Mouse (Mus musculus) adrenal gland, adult 2 months (tissue): ENCODE results near the gene Srsf5. TPM values are rescaled to one million over a fixed set of nuclear protein-coding genes. Genes with fewer than 3 reads are reported as not detected.
"Not testable (repeated sequence)": the region's sequence is repeated elsewhere in the genome, so short reads cannot be mapped to it uniquely, and the experiment has no call there.

ENCODE experiments used
- DNase-seq: peaks from one replicate; pipeline ENCODE4 v3.0.0; 2021
- long read RNA-seq: library from polyadenylated mRNA; stranded (forward); transcript quantifications from one replicate; pipeline ENCODE4 v2.0.0, GENCODE M21; 2021
- polyA plus RNA-seq: library from polyadenylated mRNA; depleted of rRNA; stranded (reverse); fragments of >200 nt; gene quantifications from 2 replicates; pipeline ENCODE4 v1.2.3, GENCODE M21; 2012; rRNA removed
- total RNA-seq, 2 experiments: library from RNA; stranded (reverse); gene quantifications; 2 replicates each; pipeline ENCODE4 v1.2.3; 2021

Srsf5 gene
- total RNA-seq (100 to 1,000 TPM; 249 to 348 TPM), polyA plus RNA-seq (126 and 136 TPM in 2 replicates)
- long read RNA-seq, transcript Srsf5-202 (8 exons, 1,498 nt) = minor isoform, 8 of 184 reads
- long read RNA-seq, transcript Srsf5-203 (8 exons, 1,491 nt) = minor isoform, 15 of 184 reads
- long read RNA-seq, transcript Srsf5-205 (8 exons, 1,568 nt) = minor isoform, 19 of 184 reads
- long read RNA-seq, transcript Srsf5-201 (8 exons, 1,527 nt) = major isoform, 69 of 184 reads
- long read RNA-seq, partial matches to known transcripts = 4 of 184 reads
- long read RNA-seq, other reads (novel, unspliced or antisense) = 64 of 184 reads

DNA sequence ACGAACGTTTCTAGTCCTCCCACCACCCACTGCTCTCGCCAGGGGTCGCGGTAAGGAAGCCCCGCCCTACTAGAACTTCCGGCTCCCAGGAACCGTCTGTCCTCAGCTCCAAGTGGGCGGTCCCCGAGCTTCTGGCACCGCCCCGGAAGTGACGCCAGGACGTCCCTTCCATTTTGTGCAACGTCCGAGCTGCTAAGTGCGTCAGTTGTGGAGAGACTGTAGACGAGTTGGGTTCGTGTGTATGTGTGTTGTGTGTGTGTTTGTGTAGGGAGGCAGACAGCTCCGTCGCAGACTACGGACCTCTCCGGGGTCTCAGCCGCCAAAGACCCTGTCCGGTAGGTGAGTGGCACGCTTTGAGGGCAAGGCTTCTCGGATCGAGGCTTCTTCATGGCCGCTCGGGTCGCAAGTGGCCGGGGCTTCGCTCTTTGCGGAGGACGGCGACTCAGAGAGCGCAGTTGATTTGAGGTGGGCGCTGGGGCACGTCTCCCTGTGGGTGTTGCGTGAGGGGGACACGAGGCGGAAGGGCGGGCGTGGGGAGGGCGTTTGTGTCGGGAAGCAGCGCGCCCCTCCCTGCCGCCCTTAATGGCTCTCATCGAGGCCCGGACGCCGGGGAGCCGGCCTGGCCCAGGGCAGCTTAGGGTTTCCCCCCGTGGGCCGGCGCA lies at the start of gene Srsf5:
Srsf5 (plus strand) TSS at position 171 of the 662 bp plus-strand sequence.
- DNase-seq = peak; percentile 98

- DNase-seq = no peak
These were observed 35.7 kb upstream of the Srsf5 start for GRCm38 (mm10) chr12:80909631-80910030.

- peak; percentile 52 for DNase-seq
These were observed 27.5 kb upstream of the Srsf5 start for GRCm38 (mm10) chr12:80917764-80918163.

DNA sequence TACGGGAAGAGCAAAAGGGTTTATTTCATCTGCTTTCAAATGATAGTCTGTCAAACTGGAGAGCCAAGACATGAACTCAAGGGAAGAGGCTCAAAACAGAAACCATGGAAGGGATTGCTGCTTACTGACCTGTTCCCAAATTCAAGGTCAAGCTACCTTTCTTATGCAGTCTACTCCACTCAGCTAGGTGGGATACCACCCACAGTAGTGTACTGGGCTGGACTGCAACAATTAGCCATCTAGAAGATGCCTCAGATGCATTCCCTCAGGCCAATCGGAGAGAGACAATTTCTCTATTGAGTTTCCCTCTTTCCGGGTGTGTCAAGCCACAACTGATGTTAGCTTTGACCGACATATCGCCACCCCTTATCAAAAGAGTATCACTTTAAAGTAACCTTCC lies 24.0 kb upstream of the Srsf5 start:
- no peak for DNase-seq

- no peak for DNase-seq
These were observed 22.4 kb upstream of the Srsf5 start for GRCm38 (mm10) chr12:80922869-80923268.

GRCm38 (mm10) chr12:80923602-80924001 lies 21.7 kb upstream of the Srsf5 start:
- no peak for DNase-seq

GRCm38 (mm10) chr12:80924205-80924604 lies 21.1 kb upstream of the Srsf5 start:
- DNase-seq = no peak

DNA sequence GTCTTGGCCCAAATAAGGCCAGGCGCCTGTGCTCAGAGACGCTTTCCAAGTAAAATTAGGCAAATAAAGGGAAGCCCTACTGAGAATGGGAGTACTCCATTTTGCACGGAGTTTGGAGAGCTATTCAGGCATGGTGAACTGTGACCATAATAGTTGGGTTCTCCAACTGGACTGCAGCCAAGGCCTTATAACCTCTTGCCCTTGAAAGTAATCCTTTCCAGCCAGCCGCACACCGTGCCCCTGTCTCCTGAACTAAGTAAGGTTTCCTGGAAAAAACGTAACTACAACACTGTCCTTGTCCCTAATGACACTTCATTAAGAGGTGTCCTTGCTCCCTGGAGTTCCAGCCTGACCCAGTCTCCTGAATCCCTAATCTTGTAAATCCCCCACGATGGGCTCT lies 19.4 kb upstream of the Srsf5 start:
- peak; percentile 45 for DNase-seq

GRCm38 (mm10) chr12:80926550-80926949 lies 18.8 kb upstream of the Srsf5 start:
- DNase-seq = peak; percentile 38

- DNase-seq = no peak
These were observed 17.8 kb upstream of the Srsf5 start for GRCm38 (mm10) chr12:80927518-80927917.

- no peak for DNase-seq
These were observed 16.4 kb upstream of the Srsf5 start for GRCm38 (mm10) chr12:80928881-80929280.

DNA sequence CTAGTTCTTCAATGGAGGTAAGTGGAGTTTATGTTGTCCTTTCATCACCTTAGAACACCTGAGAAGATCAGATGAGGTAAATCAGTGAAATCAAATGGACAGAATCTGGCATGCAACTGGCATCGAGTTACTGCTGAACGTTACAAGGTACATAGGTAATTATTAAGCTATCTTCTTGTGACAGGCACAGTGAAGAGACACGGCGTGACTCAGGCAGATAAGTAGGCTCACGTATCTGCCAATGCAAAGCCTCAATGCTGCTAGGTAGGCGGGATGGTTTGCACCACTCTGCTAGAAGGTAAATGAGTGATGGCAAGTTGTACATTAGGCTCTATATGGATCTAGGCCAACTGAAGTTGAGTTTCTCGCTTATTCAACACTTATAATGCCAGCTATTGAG lies 15.2 kb upstream of the Srsf5 start:
- DNase-seq = no peak

GRCm38 (mm10) chr12:80931402-80932140 lies 13.7 kb upstream of the Srsf5 start:
- no peak for DNase-seq

DNA sequence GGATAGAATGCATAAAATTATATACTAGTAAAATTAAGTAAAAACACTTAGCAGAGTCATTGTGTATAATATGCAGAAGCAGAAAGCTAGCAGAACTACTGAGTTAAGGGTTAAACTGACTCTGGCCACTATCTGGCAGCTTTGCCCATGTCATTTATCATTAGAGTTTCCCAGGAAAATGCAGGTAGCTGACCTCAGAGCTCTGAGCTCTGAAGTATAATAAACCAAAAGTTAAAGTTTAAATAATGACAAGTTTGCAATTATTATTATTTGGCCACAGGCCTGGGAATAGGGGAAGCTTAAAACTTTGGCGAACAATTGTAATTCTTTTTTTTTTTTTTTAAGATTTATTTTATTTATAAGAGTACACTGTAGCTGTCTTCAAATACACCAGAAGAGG lies 12.4 kb upstream of the Srsf5 start:
- no peak for DNase-seq

GRCm38 (mm10) chr12:80936751-80937150 lies 8.6 kb upstream of the Srsf5 start:
- peak; percentile 71 for DNase-seq

DNA sequence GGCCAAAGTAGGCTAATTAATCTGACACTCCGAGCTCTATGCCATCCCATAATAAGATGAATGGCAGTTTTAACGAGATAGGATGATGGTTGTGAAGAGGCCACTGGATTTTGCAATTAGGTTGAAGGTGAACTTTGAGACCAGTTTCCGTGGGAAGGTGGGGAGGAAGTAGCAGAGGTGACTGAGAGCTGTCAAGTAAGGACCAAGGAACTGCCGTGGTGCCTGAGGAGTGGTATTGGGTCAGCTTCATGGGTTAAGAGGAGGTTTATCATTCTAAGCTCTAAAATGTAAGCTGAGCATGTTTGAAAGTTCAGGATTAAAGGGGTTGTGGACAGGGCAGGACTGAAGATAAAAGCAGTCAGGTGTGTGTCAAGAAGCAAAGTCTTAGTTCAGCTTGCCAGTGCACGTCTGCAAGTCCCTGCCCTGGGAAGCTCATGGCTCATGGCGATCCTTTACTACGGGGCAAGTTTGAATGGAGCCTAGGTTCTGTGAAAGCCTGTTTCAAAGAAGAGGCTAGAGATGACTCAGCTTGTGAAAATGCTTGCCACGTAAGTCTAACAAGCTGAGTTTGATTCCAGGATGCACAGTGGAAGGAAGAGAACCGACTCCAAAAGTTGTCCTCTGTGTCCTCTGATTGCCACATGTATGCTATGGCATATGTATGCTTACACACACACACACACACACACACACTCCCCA lies 7.8 kb upstream of the Srsf5 start:
- DNase-seq = peak; percentile 39

DNA sequence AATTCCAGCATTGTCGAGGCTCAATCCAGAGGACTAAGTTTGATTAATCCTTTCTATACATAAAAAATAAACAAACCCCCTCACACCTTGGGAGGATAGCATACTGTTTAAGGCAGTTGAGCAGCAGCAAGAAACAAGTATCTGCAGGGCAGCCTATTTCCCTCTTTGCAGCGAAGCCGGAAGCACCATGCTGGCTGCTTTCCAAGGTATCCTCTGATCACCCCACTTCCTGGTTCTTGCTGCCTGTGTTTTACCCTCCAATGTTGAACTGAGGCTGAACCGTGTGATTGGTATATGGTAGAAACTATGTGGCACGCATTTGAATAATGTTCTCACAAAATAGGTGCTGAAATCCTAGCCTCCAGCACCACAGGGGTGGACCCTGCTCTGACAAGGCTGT lies 6.7 kb upstream of the Srsf5 start:
- DNase-seq = peak; percentile 50

DNA sequence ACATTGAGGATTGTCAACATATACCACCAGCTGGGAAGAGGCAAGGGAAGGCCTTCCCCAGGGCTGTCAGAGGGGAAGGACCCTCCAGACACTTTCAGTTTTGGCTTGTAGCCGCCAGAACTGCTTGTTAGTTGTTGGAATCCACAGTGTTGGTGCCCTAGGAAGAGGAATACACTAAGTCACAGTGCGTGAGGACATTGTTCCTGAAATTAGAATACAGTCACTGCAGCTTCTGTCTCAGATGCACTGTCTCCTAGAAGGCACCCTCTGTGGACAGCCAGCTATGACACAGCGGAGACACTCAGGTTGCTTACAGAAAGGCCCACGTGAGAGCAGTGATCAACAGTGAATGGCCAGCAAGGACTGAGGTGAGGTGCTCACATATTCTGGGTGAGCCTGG lies 6.1 kb upstream of the Srsf5 start:
- DNase-seq = no peak

DNA sequence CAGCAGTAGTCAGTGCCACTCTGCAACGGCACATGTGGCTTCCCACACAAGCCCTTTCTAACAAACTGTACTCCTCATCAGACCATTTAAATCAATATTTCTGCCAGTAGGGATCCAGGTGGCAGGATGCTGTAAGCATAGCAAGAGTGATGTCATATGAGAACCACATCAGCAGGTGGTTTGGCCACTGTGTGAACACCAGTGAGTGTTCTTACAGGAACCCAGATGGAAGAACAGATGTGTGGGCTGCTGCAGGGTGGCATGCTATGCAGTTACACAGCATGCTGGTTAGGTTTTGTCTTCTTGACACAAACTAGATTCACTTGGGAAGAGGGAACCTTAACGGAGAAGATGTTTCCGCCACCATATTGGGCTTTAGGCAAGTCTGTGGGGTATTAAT lies 3.4 kb upstream of the Srsf5 start:
- DNase-seq = no peak

DNA sequence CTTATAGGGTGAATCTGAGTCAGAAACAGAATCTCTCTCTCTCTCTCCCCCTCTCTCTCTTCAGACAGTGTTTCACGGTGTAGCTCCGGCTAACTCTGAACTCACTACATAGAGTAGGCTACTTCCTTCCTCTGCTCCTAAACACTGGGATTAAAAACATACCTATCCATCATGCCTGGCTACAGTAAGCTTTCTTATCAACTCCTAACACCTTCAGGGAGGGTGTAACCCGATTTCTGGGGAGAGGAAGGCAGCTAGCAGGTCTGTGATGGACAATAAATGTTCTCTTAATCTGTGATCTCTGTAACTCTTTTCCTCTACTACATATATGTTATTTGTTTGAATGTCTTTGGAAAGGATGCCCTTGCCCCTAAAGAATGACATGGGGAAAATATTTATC lies 1.9 kb upstream of the Srsf5 start:
- DNase-seq = no peak

DNA sequence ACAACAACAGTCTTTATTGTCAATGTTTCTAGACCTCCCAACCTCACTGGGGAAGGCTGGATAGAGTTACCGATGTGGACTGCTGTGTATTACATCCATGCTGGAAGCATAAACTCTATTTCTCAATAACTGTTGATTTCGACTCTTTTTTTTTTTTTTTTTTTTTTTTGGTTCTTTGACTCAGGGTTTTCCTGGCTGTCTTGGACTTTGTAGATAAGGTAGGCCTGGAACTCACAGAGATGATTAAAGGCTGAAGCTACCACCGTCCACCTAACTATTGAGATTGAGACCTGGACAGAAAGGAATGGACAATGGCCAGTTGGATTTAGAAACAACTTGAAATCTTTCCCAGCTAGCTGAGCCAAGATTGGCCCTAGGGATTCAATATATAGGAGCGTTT lies 1.1 kb upstream of the Srsf5 start:
- DNase-seq = no peak

- not testable (repeated sequence) for DNase-seq
These were observed 356 bp upstream of the Srsf5 start for GRCm38 (mm10) chr12:80944963-80945333.

DNA sequence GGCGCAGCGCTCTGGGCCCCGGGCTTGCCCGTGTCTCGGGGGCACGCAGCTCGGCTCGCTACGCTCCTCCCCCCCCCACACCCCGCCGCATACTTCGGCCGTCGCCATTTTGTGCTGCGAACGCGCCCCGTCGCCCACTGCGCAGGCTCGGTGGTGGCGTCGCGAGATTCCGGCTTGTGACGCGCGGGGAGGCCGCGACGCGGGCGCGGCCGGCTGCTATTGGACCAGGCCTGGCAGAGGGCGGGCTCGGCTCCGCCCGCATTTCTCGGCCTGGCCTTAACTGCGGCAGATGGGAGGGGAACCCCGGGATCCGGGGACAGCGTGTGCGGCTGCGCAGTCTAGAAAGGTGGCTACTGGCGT lies 672 bp downstream of the Srsf5 start:
- peak; percentile 97 for DNase-seq
